Mouse (Mus musculus): ENCODE data around the gene Nhlh1.
A peak's percentile ranks its signal among the peaks of the same experiment; 100 is the strongest.

The Nhlh1 gene

DNA sequence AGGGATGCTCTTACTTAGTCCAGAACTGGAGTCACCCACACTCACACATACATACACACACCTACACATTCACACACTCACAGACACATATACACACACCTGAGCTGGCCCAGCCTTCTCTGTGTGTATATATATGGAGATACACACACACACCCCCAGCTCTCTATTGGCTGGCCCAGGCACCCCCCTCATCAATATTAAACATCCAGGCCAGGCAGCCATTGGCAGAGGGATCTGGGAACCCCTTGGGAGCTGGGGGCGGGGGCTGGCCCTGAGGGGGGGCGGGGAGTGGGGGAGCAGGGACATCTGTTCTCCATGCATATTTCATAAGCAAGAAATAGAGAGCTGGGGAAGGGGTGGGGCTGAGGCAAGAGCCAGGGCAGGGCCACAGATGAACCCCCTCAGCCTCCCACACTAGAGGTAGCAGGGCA lies at the start of gene Nhlh1:
Gene Nhlh1, minus strand, starts transcription at position 83 of the 431 bp plus-strand sequence.
- DNase-seq = no peak

DNA sequence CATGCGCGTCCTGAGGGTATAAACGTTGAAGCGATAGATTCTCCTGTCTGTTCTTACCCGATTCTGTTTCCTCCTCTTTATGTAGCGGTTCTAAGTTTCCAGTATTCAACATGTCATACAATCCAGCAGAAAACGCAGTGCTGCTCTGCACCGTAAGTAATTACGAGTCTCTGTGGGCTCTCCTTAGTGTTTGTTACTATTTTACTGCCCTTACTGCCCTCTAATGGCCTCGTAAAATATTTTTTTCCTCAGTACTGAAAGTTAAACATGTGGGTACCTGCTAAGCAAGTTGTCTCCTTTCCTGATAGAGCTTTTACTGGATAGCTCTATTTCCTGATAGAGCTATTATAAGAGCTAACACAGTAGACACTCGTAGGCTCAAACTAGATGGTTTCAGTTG lies 47.7 kb upstream of the Nhlh1 start:
- no peak for DNase-seq

DNA sequence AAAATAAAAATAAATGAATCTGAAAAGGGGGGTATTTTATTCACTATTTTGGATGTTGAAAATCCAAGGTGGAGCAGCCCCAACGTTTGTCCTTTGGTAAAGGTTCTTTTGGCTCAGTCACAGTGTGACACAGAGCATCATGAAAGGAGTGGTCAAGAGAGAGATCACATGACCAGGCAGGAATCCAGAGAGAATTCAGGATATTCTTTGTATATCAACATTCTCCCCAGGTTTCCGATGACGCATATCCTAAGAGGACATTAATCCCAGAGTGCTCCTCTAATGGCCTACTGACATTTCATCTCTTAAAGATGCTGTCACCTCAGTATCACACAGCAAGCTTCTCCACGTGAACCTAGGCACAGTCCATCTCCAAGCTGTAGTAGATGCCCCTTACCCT lies 46.2 kb upstream of the Nhlh1 start:
- DNase-seq = no peak

DNA sequence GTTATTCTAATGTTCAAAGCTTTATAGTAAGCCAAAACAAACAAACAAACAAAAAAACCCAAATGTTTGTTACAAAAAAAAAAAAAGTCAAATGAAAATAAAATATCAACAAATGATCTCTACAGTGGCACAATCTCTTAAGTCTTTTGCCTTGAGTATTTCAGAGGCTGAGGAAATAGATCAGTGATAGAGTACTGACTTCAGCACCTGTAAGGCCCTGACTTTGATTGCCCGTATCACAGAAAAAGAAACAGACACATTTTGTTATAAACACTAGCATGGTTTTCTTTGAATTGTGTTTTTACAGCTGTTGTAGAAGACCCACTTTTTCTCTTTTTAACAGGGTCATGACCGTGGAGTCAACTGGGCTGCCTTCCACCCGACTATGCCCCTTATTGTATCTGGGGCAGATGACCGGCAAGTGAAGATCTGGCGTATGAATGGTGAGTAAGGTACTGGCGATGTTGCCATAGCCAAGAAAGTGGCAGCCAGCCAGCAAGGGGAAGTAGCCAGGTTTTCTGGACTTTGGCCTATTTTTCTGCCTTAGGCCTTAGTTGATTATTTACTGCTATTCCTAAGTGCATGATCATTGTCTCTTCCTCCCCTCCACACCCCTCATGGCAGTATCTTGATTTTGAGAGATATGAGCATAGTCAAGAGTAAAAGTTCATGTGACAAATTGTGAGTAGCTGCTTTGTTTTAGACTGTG lies 42.1 kb upstream of the Nhlh1 start:
- no peak for DNase-seq

DNA sequence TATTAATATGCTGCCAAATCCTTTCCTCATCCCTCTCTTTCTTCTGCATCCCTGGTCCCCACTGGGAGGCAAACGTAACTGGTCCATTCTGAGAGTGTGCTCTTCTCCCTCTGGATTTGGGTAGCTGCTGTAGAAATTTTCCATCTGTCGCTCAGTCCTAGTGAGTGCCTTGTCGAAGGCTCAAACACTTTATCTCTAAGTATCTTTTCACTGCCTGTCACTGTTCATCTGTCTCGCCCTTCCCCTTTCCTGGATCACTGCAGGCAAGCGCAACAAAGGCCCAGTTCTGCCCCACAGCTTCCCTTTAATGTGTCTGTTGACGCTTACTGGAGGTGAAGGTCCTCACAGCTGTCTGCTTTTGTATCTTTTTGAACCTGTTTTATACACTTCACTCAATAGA lies 37.8 kb upstream of the Nhlh1 start:
- no peak for DNase-seq

DNA sequence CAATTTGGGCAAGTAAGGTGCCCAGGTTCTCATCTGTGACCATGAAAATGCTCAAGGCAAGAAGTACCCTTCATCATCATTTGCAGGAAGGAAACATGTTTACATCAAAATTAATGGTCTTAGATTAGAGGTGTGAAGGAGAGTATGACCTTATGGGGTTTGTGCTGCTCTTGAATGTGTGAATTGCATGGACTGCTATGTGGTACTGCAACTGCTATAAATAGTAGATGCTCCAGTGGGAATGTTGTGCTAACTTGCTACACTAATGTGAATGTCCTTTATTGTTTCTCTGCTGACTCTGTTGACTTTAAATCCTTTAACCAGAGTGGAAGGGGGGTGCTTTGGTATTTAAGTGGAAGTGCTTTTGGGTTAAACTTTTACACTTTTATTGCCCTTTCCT lies 36.9 kb upstream of the Nhlh1 start:
- DNase-seq = no peak

DNA sequence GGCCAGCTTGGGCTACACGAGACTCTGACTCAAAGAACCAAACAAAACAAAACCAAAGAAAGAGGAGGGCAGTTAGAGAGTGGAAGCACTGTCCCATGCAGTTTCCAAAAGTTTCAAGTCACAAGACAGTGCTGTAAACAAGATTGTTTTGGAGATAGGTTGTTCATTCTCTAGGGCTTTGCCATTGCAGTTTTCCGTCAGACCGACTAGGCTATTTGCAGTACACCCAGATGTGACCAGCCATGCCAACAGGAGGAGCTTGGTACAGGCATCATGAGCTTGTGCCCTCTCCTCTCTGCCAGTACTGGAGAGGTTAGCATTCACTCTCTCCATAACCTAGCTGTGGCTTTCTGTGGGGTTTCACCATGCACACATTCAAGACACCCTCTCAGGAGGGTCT lies 36.1 kb upstream of the Nhlh1 start:
- no peak for DNase-seq

DNA sequence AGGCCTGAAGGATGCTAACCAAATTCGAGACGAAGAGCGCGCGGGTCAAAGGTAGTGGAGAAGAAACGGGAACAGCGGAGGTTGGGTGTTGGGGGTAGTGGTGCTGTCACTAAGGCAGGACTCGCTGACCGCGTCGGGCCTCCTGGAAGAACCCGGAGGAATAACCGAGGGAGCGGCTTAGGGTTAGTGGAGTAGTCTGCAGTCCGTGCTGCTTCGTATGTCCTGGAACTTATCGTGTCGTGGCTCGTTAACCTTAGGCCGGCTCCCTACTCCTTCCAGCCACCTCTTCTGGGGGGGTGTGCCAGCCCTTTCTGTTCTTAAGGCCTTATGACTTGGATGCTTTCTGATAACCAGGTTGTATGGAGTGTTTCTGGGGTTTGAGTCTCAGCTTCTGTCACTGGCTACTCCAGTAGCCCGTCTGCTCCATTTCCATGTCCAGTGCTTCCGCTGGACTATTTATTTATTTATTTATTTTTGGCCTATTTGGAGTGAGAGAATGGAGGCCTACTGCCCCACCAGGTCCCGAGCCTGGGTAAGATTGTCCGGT lies 25.6 kb upstream of the Nhlh1 start:
- no peak for DNase-seq

DNA sequence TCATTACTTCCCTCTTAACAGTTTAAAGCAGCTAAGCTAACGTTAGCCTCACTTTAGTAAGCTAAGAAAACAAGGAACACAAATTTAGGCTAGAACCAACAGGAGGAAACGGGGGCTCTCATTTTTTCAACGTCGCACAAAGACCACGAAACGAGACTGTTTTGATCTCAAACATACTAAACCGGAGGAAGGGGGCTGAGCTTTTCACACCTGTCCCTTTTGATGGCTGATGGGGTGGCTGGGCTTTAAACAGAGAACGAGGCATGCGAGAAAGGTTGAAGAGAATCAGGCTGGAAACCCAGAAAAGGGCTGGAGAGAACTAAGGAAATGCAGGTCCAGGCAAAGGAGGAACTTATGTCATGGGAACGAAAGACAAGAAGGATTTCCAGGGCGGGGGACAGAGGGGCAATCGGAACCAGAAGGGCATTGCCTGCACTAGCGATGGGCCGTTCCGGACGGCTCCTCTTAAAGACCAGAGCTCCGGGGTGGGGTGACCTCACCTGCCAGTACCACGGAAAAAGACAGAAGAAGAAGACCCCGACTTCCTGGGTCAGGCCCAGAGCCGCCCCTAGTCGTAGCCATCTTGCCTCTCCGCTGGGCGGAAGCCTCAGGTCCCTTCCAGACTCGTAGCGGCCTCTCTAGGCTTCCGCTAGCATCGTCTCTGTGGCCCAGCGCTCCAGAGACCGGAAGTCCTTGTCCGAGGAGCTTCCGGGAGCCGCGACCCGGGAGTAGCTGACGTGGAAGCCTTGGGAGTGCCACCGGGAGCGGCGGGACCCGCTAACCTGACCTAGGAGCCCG lies 24.9 kb upstream of the Nhlh1 start, which contains the start of the genes Copa and Ncstn:
Gene Copa, plus strand, starts transcription at position 429 of the 798 bp plus-strand sequence.
Gene Ncstn, minus strand, starts transcription at position 695 of the 798 bp plus-strand sequence.
- peak; percentile 91 for DNase-seq

DNA sequence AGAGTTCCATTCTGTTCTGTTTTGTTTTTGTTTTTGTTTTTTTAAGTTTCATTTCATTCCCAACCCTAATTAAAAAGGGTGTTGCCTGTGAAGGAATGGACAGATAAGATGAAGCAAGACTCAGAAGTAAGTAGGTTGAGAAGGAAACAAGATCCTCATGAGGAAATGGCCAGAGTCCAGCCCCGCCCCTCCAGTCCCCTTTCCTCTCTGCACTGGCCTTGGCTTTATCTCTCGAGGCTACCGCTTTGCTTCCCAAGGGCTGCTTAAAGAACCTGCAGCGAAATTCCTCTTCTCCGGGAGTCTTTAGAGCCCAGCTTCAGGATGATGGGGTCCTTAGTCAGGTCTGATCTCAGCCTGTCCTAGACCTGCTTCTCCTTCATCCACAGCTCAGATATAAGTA lies 20.6 kb upstream of the Nhlh1 start:
- DNase-seq = no peak

DNA sequence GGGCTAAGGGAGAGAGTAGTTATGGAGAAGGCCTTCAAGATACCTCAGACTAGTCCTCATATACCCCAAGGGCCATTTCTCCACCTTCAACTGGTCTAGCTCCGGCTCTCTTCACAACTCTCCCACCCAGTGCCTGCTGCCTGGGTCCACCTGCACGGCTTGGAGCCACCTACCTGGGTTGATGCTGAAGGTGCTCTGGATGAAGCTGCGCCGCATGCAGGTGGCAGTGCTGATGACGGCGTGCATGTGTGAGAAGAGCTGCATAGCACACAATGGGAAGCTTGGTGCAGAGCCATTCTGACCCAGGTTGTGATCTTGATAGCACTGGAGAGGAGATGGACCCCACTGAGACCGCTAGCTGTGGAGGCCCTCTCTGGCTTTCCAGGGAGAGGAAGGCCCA lies 15.2 kb upstream of the Nhlh1 start:
- no peak for DNase-seq

DNA sequence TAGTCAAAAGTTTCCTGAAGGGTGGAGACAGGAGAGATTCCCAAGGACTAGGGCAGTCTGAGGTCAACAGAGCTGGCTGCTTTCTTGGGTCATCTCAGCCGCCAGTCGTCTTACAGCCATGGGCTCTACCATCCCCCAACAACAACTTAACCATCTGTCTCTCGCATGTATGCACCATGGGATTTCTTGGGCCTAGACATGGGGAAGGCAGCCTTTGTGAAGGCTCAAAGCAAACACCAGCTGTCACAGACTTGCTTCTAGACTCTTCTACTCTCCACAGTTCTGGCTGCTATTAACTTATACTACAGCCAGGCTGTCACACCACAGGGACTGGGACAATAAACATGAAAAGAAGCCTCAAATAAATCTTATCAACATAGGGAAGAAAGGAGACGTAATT lies 14.2 kb upstream of the Nhlh1 start:
- DNase-seq = no peak

DNA sequence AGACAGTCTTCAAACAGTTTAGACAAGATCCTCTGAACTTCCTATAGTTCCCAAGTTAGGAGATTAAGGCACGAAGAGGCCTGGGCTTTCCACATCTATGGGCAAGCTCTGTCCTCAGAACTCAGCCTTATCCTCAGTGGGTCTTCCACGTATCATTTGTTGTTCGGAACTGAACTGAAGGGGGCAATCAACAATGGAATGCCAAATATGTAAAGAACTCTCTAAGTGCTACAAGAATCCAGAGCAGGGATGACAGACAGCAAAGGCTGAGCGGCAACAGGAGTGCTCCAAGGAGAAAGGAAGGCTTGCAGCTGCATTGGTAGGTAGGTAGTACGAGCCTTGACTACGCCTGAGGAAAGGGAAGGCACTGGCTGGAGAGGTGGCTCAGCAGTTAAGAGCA lies 12.9 kb upstream of the Nhlh1 start:
- DNase-seq = no peak

DNA sequence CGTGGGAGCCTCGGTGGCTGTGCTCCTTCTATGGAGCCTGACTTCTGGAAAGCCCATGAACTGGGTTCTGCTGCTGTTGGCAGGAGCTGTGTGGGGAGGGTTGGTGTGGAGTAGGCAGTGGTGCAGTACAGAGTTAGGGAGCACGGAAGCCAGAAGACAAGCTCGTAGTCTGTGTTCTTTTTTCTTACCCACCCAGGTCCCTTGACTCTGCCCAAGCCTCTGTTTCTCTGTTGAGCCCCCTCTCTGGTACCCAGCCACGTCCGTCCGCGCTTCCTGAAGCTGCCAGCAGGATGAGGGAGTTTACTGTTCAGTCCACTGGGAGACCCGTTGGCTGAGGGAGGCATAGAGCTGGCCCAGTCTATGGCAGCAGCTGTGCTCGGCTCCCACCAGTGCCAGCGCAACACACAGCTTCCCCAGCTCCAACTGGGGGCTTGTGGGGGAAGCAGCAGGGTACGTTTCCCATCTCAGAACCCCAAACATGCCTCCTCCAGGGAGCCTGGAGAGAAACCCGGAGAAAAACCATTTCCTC lies 7.3 kb upstream of the Nhlh1 start:
- DNase-seq = peak; percentile 28

DNA sequence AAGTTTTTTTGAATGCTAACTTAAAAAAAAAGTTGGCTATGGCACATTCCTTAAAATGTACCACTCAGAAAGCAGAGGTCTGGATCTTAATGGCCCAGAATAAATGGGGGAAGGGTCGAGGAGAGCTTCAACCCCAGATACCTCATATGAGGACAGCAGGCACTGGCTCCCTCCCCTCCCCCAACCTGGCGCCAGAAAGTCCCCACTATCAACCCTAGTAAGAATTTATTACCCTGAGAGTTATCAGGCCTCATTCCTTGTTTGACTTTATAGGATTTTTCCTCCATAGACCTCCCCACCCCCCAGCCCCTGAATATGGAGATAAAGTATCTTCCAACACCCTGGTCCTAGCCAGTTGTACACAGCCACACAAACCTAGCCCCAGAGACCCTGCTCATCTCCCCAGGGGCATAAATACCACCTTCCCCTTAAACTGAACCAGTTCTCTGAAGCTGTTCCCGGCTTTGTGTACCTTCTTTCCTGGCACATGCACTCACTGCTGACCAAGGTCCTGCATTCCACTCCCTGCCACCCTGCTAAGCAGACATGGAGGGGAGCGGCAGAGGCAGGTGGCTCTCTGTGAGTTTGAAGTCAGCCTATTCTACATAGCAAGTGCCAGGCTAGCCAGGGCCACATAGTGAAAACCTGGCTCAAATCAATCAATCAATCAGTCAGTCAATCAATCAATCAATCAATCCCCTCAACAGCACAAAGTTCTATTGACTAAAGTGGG lies 6.1 kb upstream of the Nhlh1 start:
- no peak for DNase-seq

DNA sequence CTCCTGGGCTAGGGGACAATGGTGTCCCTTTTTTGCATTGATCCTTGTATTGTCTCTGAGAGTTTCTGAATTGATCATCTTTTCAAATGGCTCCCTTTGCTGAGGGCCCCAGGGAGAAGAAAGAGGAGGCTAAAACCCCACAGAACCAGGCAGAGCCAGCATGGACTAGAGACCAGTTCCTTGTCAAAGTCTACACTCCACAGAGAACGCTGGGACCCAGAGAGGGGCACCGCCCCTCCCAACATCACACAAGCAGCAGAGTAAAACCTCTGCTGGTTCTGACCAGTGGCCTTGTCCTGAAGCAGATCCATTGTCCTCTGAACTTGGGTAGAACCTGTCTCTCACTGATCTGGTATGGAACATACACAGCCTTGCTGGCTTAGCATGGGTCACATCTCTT lies 4.7 kb upstream of the Nhlh1 start:
- DNase-seq = no peak

DNA sequence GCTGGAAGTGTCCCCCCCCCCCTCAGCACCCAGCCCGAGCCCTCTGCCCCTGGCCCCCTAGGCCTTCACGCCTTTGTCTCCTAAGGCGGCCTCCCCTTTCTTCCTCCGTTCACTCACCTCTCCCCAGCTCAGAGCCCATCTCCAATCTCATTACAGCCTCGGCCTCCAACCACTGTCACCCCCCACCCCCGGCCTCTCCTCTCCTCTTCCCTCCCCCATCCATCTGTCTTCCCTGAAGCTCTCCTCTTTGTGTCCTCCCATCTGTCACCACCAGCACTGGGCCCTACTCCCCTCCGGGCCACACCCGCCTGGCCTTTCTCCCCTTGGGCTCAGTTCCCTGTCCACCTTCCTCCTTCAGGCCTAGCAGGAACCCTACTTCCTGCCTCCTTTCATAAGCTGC lies 3.8 kb upstream of the Nhlh1 start:
- no peak for DNase-seq

DNA sequence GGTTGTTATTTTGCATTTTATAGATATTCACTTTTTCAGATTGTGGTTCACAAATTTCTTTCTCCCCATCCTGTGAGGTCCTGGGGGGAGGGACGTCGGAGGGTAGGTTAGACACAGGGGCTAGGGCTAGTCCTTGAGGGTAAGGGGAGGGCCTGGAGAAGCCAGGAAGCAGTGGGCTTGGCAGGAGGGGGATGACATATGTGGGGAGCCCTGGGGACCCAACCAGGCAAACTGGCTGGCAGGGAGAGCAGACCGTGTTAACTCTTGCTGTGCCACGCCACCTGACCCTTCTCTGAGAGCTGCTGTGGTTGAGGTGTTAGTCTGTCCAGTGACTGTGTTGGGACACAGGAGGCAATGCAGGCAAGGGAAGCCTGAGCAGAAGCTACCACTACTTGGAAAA lies 3.3 kb upstream of the Nhlh1 start:
- DNase-seq = no peak

DNA sequence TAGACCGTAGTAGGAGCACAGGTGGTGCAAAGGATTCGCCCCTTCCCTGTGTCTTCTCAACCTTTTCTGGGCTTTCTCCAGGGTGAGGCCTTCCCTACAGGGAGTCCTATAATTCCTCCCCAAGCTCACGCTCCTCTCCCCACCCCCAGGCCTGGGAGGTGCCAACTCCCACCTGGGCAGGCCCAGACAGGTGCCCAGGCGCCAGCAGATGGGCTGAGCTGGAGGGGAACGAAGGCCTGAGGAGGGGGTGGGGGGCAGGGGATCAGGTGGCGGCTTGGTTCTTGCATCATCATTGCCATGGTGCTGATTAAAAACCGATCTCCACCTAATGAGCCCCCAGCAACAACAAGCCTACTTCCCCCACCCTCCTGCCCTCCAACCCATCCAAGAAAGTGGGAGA lies 1.5 kb upstream of the Nhlh1 start:
- no peak for DNase-seq

DNA sequence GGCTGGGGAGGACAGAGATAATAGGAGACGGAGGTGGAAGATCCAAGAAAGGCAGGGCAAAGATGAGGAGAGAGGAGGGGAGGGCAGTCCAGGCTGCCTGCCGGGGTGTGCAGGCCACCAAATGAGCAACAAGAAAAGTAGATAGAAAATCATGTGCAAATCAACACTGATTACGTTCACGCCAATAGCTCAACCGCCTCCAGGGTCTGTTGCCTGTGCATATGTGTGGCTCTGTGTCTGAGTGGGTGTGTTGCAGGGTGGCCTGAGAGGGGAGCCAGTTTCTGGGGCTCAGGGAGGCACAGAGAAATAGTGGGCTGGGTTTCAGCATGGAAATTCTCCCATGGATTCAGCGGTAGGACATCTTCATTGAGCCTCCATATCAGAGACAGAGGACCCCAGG lies 948 bp upstream of the Nhlh1 start:
- no peak for DNase-seq

DNA sequence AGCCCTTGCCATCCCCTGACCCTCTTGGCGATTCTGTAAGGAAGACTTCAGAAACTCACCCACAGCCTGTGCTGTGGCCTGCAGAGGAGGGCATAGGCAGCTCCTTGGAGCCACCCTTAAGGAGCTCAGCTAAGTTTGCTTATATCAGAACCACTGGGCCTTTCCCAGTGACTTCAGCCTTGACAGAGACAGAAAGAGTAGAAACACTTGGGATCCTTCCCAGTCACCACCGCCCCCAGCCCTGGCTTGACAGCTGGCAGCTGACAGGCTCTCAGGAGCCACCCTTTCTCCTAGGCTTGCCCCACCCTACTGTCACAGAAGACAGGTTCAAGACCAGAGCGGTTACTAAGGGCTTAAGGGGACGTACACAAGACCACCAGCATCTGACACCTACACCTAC lies 1.1 kb downstream of the Nhlh1 start:
- DNase-seq = no peak

DNA sequence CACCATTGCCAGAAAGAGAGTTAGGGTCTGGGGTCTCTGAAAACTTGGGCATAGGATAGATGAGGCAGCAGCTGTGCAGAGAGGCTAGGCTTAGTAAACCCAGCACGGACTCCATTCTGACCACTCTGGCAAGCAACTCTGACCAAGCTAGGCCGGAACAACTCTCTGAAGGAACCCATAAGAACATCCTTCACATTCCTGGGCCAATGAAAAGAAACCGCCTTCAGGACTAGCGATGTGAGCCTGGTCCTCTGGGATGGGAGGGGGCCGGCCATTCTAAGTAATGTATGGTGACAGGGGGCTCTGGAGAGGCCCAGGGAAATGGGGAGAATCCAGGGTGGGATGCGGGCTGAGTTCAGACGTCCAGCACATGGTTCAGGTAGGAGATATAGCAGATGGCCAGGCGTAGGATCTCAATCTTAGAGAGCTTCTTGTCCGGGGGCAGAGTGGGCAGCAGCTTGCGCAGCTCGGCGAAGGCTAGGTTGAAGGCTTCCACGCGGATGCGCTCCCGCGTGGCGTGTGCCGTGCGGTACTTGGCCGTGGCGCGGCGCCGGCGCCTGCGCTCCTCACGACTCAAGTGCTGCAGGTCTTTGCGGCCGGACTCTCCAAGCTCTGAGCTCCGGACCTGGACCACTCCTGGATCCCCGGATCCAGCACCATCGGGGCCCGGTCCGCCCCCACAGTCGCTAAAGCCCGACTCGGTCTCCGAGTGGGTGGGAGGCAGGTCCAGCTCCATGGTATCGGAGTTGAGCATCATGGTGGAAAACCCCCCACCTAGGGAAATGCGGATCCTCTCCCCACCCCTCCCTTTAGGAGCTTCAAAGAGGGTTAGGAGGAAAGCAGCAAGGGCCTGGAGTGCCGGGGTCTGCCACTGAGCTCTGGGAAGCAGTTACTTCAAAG lies 3.6 kb downstream of the Nhlh1 start:
- peak; percentile 38 for DNase-seq

All from right cerebral cortex, postnatal 25 days (tissue).